Mouse (Mus musculus) telencephalon, adult 2 months (tissue): ENCODE results near the gene Erf.

Experiments used
- DNase-seq: peaks from one replicate; pipeline ENCODE4 v3.0.0-alpha.2; 2011; ENCODE audit warnings: low read depth, low spot score

Erf gene

DNA sequence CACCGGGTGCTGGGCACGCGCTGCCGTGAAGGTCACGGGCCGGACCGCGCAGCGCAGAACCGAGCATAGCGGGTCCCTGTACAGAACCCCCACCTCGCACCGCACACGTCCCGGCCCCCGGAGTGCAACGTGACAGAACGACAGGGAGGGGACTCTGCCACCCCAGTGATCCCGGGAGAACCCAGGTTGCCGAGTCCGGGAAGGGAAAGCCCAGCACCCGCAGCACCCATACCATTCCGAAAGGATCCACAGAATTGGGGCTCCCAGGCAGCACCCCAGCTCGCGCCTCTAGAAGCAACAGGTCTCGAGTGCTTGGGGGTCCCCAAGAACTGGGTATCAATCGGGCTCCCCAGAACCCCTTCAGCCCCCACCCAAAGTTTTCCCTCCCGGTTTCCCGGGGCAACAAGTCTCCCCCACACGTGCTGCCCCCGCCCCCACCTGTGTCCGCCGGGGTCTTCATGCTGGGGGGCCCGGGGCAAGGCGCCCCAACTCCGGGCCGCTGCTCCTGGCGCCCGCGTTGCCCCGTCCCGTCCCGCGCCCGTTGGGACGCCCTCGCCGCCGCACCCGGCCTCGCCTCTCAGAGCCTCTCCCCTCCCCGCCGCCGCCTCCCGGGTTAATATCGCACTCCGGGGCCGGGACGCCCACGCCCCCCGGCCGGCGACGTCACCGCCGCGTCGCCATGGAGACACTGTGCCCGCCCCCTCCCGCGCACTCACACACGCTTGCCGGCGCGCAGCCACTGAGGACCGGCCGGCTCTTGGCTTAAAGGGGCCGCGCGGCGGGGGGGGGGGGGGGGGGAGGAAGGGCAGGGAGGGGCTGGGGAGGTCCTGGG lies at the start of gene Erf:
Gene Erf, minus strand, starts transcription at position 621 of the 832 bp plus-strand sequence.
- no peak for DNase-seq

DNA sequence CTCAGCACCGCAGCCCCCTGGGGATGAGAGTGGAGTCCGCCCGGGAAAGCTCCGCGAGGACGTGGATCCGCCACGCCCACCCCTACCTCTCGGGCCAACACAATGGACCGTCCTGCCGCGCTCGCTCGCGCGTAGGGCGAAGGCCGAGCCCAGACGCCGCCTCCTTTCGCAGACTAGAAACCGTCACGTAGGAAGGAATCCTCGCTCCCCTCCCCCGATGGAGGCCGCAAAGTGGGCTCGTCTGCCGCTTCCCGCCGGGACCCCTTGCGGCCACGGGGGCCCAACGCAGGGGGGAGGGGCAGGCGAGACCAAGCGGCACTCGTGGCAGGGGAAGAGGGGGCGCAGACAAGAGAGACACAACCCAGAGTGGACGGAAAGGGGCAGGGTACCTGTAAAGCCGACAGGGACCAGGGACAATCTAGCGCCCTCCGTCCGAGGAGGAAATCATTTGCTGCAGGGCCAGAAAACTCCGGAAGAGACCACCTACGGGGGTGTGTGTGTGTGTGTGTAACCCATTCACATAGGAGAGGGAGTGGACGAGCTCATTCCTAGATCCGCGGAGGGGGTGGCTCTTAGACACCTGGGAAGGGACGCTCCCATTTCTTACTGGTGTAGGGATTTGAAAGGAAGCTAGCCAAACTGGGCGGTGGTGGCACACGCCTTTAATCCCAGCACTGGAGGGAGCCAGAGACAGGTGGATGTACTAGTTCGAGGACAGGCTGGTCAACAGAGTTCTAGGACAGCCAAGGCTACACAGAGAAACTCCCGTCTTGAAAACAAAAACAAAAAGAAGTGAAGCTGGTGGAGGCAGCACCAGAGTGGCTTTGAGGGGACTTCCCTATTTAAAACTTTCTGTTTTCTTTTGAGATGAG lies 47.1 kb upstream of the Erf start, which contains the start of gene Pafah1b3:
Gene Pafah1b3, minus strand, starts transcription at position 533 of the 872 bp plus-strand sequence.
- DNase-seq: peak; percentile 97

- DNase-seq: no peak
Observed at GRCm38 (mm10) chr7:25296945-25297453, 46.4 kb upstream of the Erf start.

- DNase-seq: no peak
Observed at GRCm38 (mm10) chr7:25294960-25295722, 44.6 kb upstream of the Erf start.

DNA sequence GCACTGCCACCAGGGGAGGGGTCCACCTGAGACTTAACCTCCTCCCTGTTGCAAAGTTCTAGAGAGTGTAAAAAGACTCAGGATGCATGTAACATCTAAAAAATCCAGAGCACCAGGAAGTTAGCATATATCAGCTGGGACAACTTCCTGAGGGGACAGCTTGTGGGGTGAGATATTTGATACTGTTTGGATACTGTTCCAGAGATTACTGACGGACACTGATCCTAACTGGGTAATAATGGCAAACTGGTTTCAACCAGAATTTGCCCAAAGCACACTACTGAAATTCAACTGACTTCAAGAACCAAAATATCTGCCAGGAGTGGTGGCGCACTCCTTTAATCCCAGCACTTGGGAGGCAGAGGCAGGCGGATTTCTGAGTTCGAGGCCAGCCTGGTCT lies 43.9 kb upstream of the Erf start:
- DNase-seq: no peak

GRCm38 (mm10) chr7:25293191-25293739 lies 42.7 kb upstream of the Erf start:
- DNase-seq: no peak

DNA sequence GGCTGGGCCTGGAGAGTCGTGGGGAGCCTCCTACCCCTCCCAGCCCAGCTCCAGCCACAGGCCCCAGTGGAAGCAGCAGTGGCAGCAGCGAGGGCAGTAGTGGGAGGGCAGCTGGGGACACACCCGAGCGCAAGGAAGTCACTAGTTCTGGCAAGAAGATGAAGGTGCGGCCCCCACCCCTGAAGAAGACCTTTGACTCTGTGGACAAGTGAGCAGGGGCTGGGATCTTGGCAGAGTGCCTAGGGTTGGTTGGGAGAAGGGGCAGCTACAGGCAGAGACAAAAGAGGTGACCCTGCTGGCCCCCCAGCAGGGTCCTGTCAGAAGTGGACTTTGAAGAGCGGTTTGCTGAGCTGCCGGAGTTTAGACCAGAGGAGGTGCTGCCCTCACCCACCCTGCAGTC lies 41.5 kb upstream of the Erf start:
- DNase-seq: no peak

DNA sequence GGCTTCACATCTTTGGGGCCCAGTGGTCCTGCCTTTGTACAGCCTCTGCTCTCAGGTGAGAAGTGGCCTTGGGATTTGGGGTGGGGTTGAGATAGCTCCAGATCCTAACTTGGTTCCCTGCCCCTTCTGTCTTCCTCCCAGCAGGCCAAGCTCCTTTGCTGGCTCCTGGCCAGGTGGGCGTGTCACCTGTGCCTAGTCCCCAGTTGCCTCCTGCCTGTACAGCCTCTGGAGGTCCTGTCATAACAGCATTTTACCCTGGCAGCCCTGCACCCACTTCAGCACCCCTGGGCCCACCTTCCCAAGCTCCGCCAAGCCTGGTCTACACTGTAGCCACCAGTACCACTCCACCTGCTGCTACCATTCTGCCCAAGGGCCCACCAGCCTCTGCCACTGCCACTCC lies 40.4 kb upstream of the Erf start:
- DNase-seq: no peak

DNA sequence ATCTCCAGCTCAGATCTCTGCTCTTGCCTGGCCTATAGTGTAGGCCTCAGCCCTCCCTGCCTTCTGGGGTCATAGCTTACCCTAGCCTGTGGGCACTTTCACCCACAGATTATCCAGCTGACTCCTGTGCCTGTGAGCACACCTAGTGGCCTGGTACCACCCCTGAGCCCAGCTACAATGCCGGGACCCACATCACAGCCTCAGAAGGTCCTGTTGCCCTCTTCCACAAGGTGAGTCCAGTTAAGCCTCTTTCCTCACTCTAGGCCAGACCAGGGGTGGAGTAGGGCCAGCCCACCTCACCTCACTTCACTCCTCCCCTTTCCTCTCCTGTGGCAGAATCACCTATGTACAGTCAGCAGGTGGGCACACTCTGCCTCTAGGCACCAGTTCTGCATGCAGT lies 39.9 kb upstream of the Erf start:
- DNase-seq: no peak

DNA sequence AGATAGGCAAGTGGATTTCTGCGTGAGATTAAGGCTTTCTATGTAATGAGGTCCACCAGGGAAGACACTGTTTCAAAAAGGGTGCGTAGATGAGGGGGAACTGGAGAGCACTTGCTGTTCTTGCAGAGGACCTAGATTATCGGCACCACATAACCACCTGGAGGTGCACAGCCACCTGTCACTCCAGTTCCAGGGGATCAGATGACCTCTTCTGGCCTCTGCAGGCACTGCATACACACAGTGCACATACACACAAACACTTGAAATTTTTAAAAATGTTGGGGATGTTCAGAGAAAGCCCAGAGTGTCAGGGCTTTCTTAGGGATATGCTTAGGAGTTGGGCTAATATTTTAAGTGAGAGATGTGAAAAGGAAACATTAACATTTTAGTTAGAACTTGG lies 39.4 kb upstream of the Erf start:
- DNase-seq: no peak

DNA sequence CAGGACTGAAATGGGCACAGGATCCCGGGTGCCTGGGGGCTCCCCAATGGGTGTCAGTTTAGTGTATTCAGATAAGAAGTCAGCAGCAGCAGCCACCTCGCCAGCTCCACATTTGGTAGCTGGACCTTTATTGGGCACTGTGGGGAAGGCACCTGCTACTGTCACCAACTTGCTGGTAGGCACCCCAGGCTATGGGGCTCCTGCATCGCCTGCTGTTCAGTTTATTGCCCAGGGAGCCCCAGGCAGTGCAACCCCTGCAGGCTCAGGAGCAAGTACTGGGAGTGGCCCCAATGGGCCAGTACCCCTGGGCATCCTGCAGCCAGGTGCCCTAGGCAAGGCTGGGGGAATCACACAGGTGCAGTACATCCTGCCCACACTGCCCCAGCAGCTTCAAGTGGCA lies 38.2 kb upstream of the Erf start:
- DNase-seq: no peak

GRCm38 (mm10) chr7:25288011-25288410 lies 37.5 kb upstream of the Erf start:
- no peak for DNase-seq

GRCm38 (mm10) chr7:25286989-25287388 lies 36.4 kb upstream of the Erf start:
- DNase-seq: no peak

DNA sequence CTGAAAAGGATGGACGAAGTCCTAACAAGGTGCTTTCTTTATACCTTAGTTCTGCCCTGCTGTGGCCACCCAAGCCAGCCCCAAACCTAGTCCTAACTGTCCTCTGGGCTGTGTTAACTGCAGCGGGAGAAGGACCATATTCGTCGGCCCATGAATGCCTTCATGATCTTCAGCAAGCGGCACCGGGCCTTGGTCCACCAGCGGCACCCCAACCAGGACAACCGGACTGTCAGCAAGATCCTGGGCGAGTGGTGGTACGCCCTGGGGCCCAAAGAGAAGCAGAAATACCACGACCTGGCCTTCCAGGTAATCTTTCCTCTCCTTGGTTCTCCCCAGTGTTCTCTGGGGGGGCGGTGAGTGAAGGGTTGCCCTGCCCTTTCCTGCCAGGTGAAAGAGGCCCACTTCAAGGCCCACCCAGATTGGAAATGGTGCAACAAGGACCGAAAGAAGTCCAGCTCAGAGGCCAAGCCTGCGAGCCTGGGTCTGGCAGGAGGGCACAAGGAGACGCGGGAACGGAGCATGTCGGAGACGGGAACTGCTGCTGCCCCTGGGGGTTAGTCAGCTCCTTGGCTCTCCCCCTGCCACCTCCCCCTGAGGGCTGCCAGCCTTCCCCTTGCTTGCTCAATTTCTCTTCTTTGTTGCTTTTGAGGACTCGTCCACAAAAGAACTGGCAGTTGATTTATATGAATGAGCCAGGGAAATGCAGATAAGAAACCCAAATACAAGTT lies 35.1 kb upstream of the Erf start:
- DNase-seq: no peak

DNA sequence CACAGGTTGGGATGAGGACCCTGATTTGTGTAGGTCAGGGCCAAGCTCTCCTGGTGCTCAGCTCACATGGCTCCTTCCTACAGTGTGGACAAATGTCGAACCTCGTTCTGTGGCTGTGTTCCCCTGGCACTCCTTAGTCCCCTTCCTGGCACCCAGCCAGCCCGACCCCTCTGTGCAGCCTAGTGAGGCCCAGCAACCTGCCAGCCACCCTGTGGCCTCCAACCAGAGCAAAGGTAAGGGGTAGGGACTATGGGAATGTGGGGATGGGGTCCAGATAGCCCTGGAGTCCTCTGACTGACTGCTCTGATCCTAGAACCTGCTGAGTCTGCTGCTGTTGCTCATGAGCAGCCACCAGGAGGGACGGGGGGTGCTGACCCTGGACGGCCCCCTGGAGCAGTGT lies 34.2 kb upstream of the Erf start:
- no peak for DNase-seq

DNA sequence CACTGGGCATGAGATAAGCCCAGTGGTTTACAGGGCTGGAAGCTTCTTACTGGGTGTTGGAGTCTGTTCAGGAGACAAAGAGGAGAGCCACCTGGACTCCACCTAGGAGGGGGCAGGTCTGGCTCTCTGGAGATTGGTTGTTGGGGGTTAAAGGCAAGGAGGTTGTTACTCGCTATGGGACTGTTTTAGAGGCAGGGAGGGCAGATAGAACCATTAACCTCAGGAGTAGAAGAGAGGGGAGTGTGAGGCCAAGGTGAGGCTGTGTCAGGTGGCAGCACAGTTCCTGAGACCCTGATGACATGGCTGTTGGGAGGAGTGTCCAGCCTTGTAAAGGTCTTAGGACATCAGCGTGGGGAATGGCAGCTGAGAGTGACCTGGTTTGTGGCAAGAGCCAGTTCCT lies 33.6 kb upstream of the Erf start:
- no peak for DNase-seq

GRCm38 (mm10) chr7:25283637-25284036 lies 33.1 kb upstream of the Erf start:
- no peak for DNase-seq

DNA sequence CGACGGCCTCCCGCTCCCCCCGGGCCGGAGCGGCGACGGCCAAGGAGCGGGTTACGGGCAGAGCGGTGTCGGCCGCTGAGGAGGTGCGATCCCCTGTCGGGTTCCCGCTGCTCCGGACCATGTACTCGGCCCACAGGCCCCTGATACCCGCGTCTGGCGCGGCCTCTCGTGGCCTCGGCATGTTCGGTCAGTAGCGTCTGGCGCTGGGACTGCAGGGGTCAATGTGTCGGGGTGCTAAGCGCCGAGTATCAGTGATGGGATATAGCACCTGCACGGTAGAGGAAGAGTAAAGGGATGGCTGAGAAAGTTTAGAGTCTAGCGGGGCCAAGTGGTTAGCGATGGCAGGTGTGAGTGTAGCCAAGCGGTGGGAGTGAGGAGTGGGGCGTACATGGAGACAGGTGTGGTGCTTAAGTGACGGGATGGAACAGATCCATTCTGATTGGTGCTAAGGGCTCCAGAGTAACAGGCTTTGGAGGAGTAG lies 32.2 kb upstream of the Erf start:
- DNase-seq: no peak

DNA sequence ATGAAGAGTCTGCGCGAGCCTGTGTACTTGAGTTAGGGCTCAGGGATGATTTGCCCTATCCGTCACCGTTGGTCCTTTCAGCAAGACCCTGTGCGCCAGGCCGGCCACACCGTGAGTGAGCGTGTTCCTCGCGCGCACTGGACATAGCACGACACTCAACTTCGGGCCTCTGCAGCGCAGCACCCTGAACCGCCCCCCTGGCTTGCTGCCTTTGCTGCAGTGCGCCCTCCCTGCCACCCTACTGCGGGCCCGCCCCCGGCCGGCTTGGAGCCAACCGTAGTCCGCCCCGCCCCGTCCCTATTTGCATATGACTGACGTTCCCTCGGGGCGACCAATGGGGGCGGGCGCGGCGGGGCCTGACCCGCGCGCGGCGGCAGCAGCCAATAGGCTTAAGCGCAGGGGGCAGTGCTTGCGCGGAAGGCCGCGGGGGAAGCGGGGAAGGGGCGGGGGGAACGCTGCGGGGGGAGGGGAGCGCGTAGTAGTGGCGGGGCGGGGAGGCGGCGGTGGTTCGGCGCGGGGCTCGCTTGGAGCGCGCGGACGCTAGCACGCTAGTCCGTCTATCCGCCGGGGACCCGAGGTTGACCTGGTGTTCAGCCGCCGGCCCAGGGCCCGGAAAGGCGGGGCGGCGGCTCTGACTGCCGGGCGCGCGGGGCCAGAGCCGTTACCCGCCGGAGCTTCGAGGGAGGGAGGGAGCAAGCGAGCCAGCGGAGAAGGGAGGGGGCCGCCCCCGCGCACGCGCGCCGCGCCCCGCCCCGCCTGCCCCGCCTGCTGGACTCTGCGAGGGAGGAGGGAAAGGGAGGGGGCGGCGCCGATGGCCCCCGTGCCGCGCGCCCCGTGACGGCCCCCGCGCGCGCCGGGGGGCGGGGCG lies 31.4 kb upstream of the Erf start:
- peak; percentile 94 for DNase-seq
